Mouse (Mus musculus): ENCODE measurements at regions not wholly inside any gene's neighbourhood (a gene's known extent, or its start where the extent isn't known, plus 50 kb on each side); places are given as distances from the start of the nearest gene placed in this dataset.

GRCm38 (mm10) chr3:101712666-101713065 lies 108.2 kb upstream of the Atp1a1 start:
- 69% methylated on average over 14 of the region's 14 CpGs for WGBS
- ATAC-seq (ENCODE audit: insufficient number of reproducible peaks, insufficient read depth, low FRiP score, low TSS enrichment, low read depth): no peak
- Histone ChIP-seq H3K27me3 (no peaks in the 10 kb centered on the region), H3K4me2 (peak overlapping the region; percentile 41), H3K9me3 (no peaks in the 10 kb centered on the region), H3K4me3 (no peak overlapping the region), H3K27ac (peak overlapping the region; percentile 60), H3K9ac (peak overlapping the region; percentile 32; the same call in 1 of the 2 replicates), H3K4me1 (peaks cover 33% of the 10 kb centered on the region), H3K36me3 (no peaks in the 10 kb centered on the region)

DNA sequence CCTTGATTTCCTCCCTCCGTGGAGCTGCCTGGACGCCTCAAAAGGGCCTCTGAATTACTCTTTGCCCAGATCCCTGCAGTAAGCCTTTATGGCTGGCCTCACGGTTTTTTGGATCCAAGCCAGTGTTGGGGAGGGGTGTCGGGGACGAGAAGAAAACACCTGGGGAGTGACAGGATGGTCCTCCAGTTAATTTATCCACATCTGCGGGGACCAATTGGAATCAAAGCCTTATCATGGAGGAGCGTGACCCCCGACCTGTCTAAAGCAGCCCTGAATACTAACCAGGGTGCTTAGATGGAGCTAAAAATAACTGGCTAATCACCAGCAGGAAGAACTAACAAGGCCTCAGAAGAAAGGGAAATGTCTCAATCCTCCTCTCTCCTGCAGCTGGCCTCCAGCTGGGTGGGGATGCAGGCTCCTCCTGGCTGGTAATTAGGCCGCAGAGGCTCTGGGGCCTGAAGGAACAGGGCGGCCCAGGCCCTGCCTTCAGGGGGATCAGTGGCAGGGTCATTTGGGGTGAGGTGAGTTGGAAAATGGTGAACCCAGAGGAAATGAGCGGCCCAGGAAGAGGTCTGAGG lies 107.2 kb upstream of the Atp1a1 start:
- 14% methylated on average over 11 of the region's 11 CpGs for WGBS
- H3K4me2 ChIP-seq: 0 out of 2 replicates have a peak overlapping the region, but pooled peaks have one; percentile 19
- ATAC-seq (ENCODE audit: insufficient number of reproducible peaks, insufficient read depth, low FRiP score, low TSS enrichment, low read depth): no peak

DNA sequence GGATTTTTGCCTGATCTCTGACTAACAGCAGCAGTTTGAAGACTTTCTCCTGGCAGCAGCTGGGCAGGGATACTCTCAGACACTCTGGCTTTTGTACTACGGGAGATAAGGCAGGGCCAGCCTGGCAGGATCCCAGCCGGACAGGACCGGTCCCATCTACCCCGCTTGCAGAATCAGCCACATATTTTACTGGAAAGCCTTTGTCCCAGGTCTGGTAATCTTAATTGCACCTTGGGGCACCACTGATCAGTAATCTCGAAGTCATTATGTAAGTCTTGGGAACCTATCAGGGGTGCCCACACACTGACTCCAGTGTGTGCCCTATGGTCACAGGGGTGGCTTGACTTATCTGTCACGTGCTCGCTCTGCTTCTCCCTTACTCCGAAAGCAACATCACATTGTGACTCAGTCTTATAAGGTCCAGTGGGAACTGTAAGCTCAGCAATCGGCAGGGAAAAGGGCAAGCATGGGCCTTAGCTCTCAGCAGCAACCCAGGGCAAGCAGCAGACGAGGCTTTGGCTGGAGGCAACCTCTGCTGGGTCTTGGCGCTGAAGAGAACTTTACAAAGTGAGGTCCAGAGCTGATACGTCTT lies 105.0 kb upstream of the Atp1a1 start:
- H3K36me3 ChIP-seq: no peaks in the 10 kb centered on the region
- H3K4me2 ChIP-seq: no peak overlapping the region
- H3K4me3 ChIP-seq: no peak overlapping the region
- no peak for ATAC-seq (ENCODE audit: insufficient number of reproducible peaks, insufficient read depth, low FRiP score, low TSS enrichment, low read depth)
- no peak overlapping the region for H3K27ac ChIP-seq
- no peaks in the 10 kb centered on the region for H3K27me3 ChIP-seq
- no peaks in the 10 kb centered on the region for H3K9me3 ChIP-seq
- H3K9ac ChIP-seq: no peak overlapping the region
- H3K4me1 ChIP-seq: peaks cover 33% of the 10 kb centered on the region
- WGBS: 81% methylated on average over 12 of the region's 12 CpGs

More for the DNA sequence above, 107.2 kb upstream of the Atp1a1 start:
- Histone ChIP-seq H3K36me3 (no peaks in the 10 kb centered on the region), H3K4me1 (peaks cover 33% of the 10 kb centered on the region), H3K9me3 (no peaks in the 10 kb centered on the region), H3K9ac (0 out of 2 replicates have a peak overlapping the region, but pooled peaks have one; percentile 27), H3K27me3 (no peaks in the 10 kb centered on the region), H3K4me3 (no peak overlapping the region), H3K27ac (peak overlapping the region; percentile 48; the same call in 1 of the 2 replicates)

- Histone ChIP-seq H3K9ac (no peak overlapping the region), H3K4me1 (peaks cover 30% of the 10 kb centered on the region), H3K9me3 (no peaks in the 10 kb centered on the region), H3K36me3 (no peaks in the 10 kb centered on the region), H3K27ac (no peak overlapping the region), H3K4me2 (no peak overlapping the region), H3K4me3 (no peak overlapping the region), H3K27me3 (no peaks in the 10 kb centered on the region)
- 79% methylated on average over 8 of the region's 8 CpGs for WGBS
- no peak; the same call in 1 of the 2 replicates for ATAC-seq (ENCODE audit: insufficient number of reproducible peaks, insufficient read depth, low FRiP score, low TSS enrichment, low read depth)
Observed at GRCm38 (mm10) chr3:101708821-101709220, 104.3 kb upstream of the Atp1a1 start.

GRCm38 (mm10) chr3:101704919-101705318 lies 100.4 kb upstream of the Atp1a1 start:
- no peak overlapping the region for H3K27ac ChIP-seq
- H3K4me3 ChIP-seq: no peak overlapping the region
- H3K36me3 ChIP-seq: no peaks in the 10 kb centered on the region
- peaks cover 25% of the 10 kb centered on the region for H3K4me1 ChIP-seq
- H3K9ac ChIP-seq: no peak overlapping the region
- H3K27me3 ChIP-seq: no peaks in the 10 kb centered on the region
- H3K9me3 ChIP-seq: no peaks in the 10 kb centered on the region
- no peak for ATAC-seq (ENCODE audit: insufficient number of reproducible peaks, insufficient read depth, low FRiP score, low TSS enrichment, low read depth)
- no peak overlapping the region for H3K4me2 ChIP-seq
- WGBS: 74% methylated on average over 9 of the region's 9 CpGs

- Histone ChIP-seq H3K4me2 (no peak overlapping the region), H3K27ac (no peak overlapping the region), H3K36me3 (no peaks in the 10 kb centered on the region), H3K27me3 (no peaks in the 10 kb centered on the region), H3K4me1 (peaks cover 25% of the 10 kb centered on the region), H3K9ac (no peak overlapping the region), H3K9me3 (no peaks in the 10 kb centered on the region), H3K4me3 (no peak overlapping the region)
- no peak for ATAC-seq (ENCODE audit: insufficient number of reproducible peaks, insufficient read depth, low FRiP score, low TSS enrichment, low read depth)
- 92% methylated on average over 5 of the region's 5 CpGs for WGBS
Observed at GRCm38 (mm10) chr3:101704326-101704725, 99.8 kb upstream of the Atp1a1 start.

GRCm38 (mm10) chr3:101701763-101702173 lies 97.3 kb upstream of the Atp1a1 start:
- no peak overlapping the region for H3K9ac ChIP-seq
- peaks cover 25% of the 10 kb centered on the region for H3K4me1 ChIP-seq
- H3K27me3 ChIP-seq: no peaks in the 10 kb centered on the region
- WGBS: 8% methylated on average over 1 of the region's 1 CpGs
- 0 out of 2 replicates have a peak, but pooled peaks have one; percentile 38 for ATAC-seq (ENCODE audit: insufficient number of reproducible peaks, insufficient read depth, low FRiP score, low TSS enrichment, low read depth)
- no peaks in the 10 kb centered on the region for H3K9me3 ChIP-seq
- peak overlapping the region; percentile 62 for H3K27ac ChIP-seq
- no peak overlapping the region for H3K4me2 ChIP-seq
- H3K4me3 ChIP-seq: no peak overlapping the region
- H3K36me3 ChIP-seq: no peaks in the 10 kb centered on the region

DNA sequence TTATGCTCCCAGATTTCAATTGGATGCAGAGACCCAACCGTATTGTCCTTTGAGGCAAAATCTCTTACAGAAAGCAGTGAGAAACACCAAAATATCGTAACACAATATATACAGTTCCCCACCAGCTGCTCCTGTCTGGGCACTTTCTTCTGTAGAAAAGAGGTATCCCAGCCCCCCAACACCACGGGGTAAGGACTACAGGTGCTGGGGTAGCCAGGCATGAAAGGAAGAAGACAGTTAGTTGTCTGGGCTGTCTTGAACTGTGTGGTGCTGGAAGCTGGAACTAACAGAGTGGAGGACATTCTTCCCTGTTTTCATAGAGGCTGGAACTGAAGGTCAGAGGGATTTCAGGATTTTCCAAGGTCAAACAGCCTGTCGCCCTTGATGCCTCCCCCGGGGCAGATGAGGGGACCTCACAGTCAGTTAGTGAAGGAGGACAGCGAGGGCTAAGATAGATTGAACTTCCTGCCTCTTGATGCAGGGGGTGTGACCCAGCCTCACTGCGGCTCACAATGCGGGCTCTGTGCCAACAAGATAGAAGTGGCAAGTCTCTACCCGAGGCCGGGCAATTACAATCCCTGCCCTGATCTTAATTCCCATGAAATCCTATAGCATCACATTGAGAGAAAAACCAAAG lies 96.6 kb upstream of the Atp1a1 start:
- Histone ChIP-seq H3K36me3 (no peaks in the 10 kb centered on the region), H3K4me3 (no peak overlapping the region; the same call in 1 of the 2 replicates), H3K27me3 (no peaks in the 10 kb centered on the region), H3K4me1 (peaks cover 25% of the 10 kb centered on the region), H3K4me2 (no peak overlapping the region), H3K27ac (peak overlapping the region; percentile 62), H3K9ac (no peak overlapping the region), H3K9me3 (no peaks in the 10 kb centered on the region)
- 0 out of 2 replicates have a peak, but pooled peaks have one; percentile 52 for ATAC-seq (ENCODE audit: insufficient number of reproducible peaks, insufficient read depth, low FRiP score, low TSS enrichment, low read depth)
- 39% methylated on average over 10 of the region's 10 CpGs for WGBS

- ATAC-seq (ENCODE audit: insufficient number of reproducible peaks, insufficient read depth, low FRiP score, low TSS enrichment, low read depth): no peak
- peak overlapping the region; percentile 62 for H3K27ac ChIP-seq
Observed at GRCm38 (mm10) chr3:101699929-101700681, 95.6 kb upstream of the Atp1a1 start.

DNA sequence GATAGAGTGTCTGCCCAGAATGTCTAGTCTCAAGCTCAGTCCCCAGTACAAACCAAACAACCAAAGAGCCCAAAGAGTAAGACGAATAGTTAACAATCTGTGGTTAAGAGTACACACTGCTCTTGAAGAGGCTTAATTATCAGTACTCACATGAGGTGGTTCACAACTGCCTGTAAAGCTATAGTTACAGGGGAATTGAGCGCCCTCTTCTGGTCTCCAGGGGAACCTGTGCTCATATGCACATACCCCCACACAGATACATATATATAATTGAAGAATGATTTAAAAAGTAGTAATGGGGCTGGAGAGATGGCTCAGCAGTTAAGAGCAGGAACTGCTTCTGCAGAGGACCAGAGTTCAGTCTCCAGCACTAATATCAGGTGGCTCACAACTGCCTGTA lies 92.3 kb upstream of the Atp1a1 start:
- WGBS: 87% methylated on average over 2 of the region's 2 CpGs
- Histone ChIP-seq H3K27ac (no peak overlapping the region), H3K9ac (no peak overlapping the region), H3K4me1 (peaks cover 18% of the 10 kb centered on the region), H3K4me3 (no peak overlapping the region), H3K27me3 (no peaks in the 10 kb centered on the region), H3K4me2 (no peak overlapping the region), H3K9me3 (no peaks in the 10 kb centered on the region), H3K36me3 (no peaks in the 10 kb centered on the region)
- no peak for ATAC-seq (ENCODE audit: insufficient number of reproducible peaks, insufficient read depth, low FRiP score, low TSS enrichment, low read depth)

More at GRCm38 (mm10) chr3:101699929-101700681, 95.6 kb upstream of the Atp1a1 start:
- Histone ChIP-seq H3K9me3 (no peaks in the 10 kb centered on the region), H3K9ac (no peak overlapping the region), H3K36me3 (no peaks in the 10 kb centered on the region), H3K4me3 (no peak overlapping the region), H3K27me3 (no peaks in the 10 kb centered on the region), H3K4me1 (peaks cover 25% of the 10 kb centered on the region), H3K4me2 (no peak overlapping the region)
- WGBS: 64% methylated on average over 12 of the region's 12 CpGs

DNA sequence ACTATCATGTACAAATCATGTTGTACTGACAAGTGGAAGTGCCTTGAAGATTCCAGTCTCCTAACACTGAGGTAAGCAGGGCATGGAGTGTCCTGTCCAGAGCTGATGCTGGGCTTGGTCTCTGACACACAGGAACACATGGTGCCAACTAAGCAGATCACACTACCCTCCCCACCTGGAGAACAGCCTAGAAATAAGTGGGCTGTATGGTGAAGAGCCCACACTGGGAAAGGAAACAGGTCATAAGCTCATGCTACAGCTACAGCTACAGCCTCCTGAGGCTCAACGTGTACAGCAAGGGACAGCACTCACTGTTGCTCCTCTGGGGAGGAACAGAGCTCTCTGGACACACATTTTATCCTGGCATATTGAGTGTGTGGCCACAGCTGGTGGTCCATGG lies 89.8 kb upstream of the Atp1a1 start:
- no peak overlapping the region for H3K4me3 ChIP-seq
- no peaks in the 10 kb centered on the region for H3K9me3 ChIP-seq
- H3K9ac ChIP-seq: no peak overlapping the region
- no peak overlapping the region for H3K27ac ChIP-seq
- WGBS: 62% methylated on average over 1 of the region's 1 CpGs
- H3K4me1 ChIP-seq: no peaks in the 10 kb centered on the region
- H3K4me2 ChIP-seq: no peak overlapping the region
- no peak for ATAC-seq (ENCODE audit: insufficient number of reproducible peaks, insufficient read depth, low FRiP score, low TSS enrichment, low read depth)
- H3K27me3 ChIP-seq: no peaks in the 10 kb centered on the region
- H3K36me3 ChIP-seq: no peaks in the 10 kb centered on the region

Data from embryonic facial prominence, embryonic 13.5 days (tissue).